Mouse (Mus musculus) sigmoid colon, adult 10 weeks (tissue): Measurements from ENCODE around the gene Eed. TPM values are rescaled to one million over a fixed set of nuclear protein-coding genes. Genes with fewer than 3 reads are reported as not detected.

Experiments
- polyA plus RNA-seq: library from polyadenylated mRNA; stranded (reverse); fragments of 350-450 nt; fragmentation: Illumina TruSeq; extraction: RNeasy Lipid Tissue Mini Kit (QIAGEN cat#74804); gene quantifications from one replicate; pipeline ENCODE4 v1.2.3, GENCODE M21; 2014; ENCODE audit warnings: low read depth, low replicate concordance

The Eed gene
- 193 TPM for polyA plus RNA-seq

DNA sequence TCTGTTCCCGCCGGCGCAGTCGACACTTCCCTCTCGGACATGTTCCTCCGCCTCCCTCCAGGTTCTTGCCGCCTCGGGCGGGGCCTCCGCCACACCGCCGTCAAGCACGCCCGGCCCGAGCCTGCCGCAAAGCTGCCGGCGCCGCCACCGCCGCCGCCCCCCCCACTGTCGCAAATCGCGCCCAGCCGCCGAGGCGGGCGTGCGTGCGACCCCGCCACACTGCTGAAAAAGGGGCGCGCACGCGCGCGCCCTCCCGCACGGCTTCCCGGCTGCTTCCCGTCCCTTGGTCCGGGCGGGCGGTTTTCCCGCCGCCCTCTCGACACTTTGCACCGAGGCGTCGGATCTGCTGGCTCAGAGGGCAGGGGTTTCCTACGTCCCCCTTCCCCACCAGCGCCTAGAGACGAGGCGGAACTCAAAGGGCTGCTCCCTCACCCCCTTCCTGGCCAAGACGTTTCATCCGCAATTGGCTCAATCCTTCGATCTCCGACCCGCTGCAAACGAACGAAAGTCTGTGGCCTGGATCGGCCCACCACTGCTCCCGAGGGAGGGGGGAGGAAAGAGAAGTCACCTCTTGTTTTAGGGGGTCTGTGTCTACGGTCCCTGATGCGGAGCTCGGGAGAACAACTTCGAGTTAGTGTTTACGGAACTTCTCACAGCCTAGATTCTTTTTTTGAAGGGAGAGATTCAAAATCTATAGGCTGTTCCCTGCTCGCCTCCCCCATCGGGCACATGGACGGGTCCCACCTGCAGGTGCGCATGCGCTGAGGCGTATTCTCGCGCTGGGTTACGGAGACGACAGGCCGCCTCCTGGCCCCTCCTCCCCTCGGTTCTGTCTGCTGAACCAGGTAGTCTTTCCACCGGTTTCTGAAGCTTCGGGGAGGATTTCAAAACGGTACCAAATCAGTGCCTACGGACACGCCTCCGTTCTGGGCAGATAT, at the start of gene Eed:
Gene Eed (minus strand): TSS at position 499 of the 938 bp plus-strand sequence.

DNA sequence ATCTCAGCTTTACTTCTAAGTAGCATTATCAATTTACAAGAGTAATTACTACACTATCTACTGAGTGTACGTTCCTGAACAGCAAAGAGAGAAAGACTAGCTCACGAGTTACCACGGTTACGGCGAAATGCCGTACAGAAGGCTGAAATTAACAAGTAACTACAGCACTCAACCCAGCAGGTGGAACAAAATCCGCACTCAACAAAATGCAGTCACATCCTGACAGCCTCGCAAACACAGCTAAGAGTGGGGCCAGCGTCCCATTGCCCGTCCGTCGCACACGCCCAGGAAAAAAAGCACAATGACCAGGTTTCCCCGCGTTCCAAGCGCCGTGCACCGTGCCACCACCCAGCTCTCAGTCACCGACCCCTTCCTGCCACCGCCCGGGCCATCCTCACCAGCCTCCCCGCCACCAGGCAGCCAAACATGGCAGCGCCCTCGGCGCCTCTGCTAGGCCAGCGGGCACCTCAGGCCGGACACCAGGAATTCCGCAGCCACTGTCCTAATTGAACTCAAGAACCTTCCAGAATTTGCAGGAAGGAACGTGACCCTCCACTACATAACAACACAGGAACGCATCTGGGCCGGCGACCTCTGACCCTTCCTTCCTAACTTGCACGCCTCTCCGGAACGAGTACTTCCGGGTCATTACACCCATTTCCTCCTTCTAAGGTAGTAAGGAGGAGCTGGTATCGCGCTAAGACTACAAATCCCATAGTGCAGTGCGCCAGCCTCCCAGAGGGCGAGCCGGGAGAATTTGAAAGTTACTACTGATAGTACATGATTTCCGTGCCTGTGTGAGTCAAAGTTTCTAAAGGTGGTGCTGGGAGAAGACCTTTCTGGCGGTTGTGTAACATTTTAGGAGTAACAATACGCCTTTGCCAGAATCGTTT, 40.0 kb downstream of the Eed start, which contains the start of gene Hikeshi:
Gene Hikeshi (minus strand): TSS at position 634 of the 893 bp plus-strand sequence.

Other genes starting within 250 kb of the Eed start
- gene Ccdc81, start 77.4 kb downstream of the Eed start, polyA plus RNA-seq = not detected
- 93.5 TPM for gene Hikeshi, start 39.8 kb downstream of the Eed start, polyA plus RNA-seq
- 758 TPM for gene Picalm, start 149.2 kb upstream of the Eed start, polyA plus RNA-seq